Mouse (Mus musculus) MEL (cell line): ENCODE results near the gene Cldn9.

Experiments used
- CTCF ChIP-seq, 3 experiments: IDR thresholded peaks in 2 of 3; conservative IDR thresholded peaks in 1 of 3; 2 replicates each; pipeline ENCODE4 v1.5.1; 2011 to 2012; ENCODE audit warnings: low read length in 3 of 3, low read depth in 2 of 3, mild to moderate bottlenecking in 2 of 3, improper control_type of control experiment in 1 of 3, inconsistent platforms in 1 of 3, mixed read lengths in 1 of 3, moderate library complexity in 1 of 3; ENCODE audit not compliant: control insufficient read depth in 1 of 3, insufficient read depth in 1 of 3, poor library complexity in 1 of 3, severe bottlenecking in 1 of 3
- GATA1 ChIP-seq: IDR thresholded peaks from 2 replicates; pipeline ENCODE4 v1.6.1; 2011; ENCODE audit warnings: low read depth, low read length, improper control_type of control experiment
- HCFC1 ChIP-seq: IDR thresholded peaks from 2 replicates; pipeline ENCODE4 v1.6.1; 2012; ENCODE audit warnings: low read depth, mild to moderate bottlenecking, inconsistent platforms, low read length, improper control_type of control experiment, moderate library complexity
- JUND ChIP-seq: IDR thresholded peaks from 2 replicates; pipeline ENCODE4 v1.6.1; 2011; ENCODE audit warnings: low read depth, mild to moderate bottlenecking, improper control_type of control experiment, low read length
- KAT2A ChIP-seq: conservative IDR thresholded peaks from 2 replicates; pipeline ENCODE4 v1.6.1; 2012; ENCODE audit warnings: low read depth, low read length, improper control_type of control experiment, inconsistent platforms
- MAZ ChIP-seq: IDR thresholded peaks from 2 replicates; pipeline ENCODE4 v1.6.1; 2012; ENCODE audit warnings: low read depth, mild to moderate bottlenecking, inconsistent platforms, low read length, improper control_type of control experiment
- MXI1 ChIP-seq: IDR thresholded peaks from 2 replicates; pipeline ENCODE4 v1.6.1; 2011; ENCODE audit warnings: mild to moderate bottlenecking, low read depth, low read length, improper control_type of control experiment
- MYC ChIP-seq: IDR thresholded peaks from 2 replicates; pipeline ENCODE4 v1.6.1; 2011; ENCODE audit warnings: low read depth, mild to moderate bottlenecking, low read length, improper control_type of control experiment, moderate library complexity
- POLR2A ChIP-seq, 2 experiments: IDR thresholded peaks; 2 replicates each; pipeline ENCODE4 v1.6.1; 2011 to 2012; ENCODE audit warnings: low read length in 2 of 2, mild to moderate bottlenecking in 2 of 2, control low read depth in 1 of 2, improper control_type of control experiment in 1 of 2, low read depth in 1 of 2, moderate library complexity in 1 of 2; ENCODE audit not compliant: control insufficient read depth in 1 of 2, insufficient read depth in 1 of 2, poor library complexity in 1 of 2
- POLR2AphosphoS2 ChIP-seq: IDR thresholded peaks from 2 replicates; pipeline ENCODE4 v1.6.1; 2011; ENCODE audit warnings: low read length, improper control_type of control experiment
- USF2 ChIP-seq, 2 experiments: IDR thresholded peaks; 2 replicates each; pipeline ENCODE4 v1.6.1; 2011 to 2012; ENCODE audit warnings: improper control_type of control experiment in 2 of 2, low read length in 2 of 2, borderline replicate concordance in 1 of 2, inconsistent platforms in 1 of 2, low read depth in 1 of 2, mild to moderate bottlenecking in 1 of 2; ENCODE audit not compliant: insufficient read depth in 1 of 2

- TF ChIP-seq GATA1 (no peak), CTCF (IDR thresholded peaks at IDR 0.05 in 2 of 3, conservative IDR thresholded peaks at IDR 0.05 in 1 of 3; ENCODE audit: control insufficient read depth in 1 of 3, insufficient read depth in 1 of 3, low read depth in 2 of 3, low read length in 3 of 3, poor library complexity in 1 of 3, severe bottlenecking in 1 of 3) (no peak), POLR2AphosphoS2 (no peak), JUND (no peak), MXI1 (no peak), POLR2A (IDR thresholded peaks at IDR 0.05; ENCODE audit: control insufficient read depth in 1 of 2, insufficient read depth in 1 of 2, low read depth in 1 of 2, low read length in 2 of 2, poor library complexity in 1 of 2) (no peak), USF2 (IDR thresholded peaks at IDR 0.05; ENCODE audit: borderline replicate concordance in 1 of 2, insufficient read depth in 1 of 2, low read depth in 1 of 2, low read length in 2 of 2) (no peak), HCFC1 (no peak), MYC (no peak), MAZ (no peak), KAT2A (no peak)
Measured at GRCm38 (mm10) chr17:23665511-23665910, 18.3 kb downstream of the Cldn9 start.
